In the genomic region with DNA sequence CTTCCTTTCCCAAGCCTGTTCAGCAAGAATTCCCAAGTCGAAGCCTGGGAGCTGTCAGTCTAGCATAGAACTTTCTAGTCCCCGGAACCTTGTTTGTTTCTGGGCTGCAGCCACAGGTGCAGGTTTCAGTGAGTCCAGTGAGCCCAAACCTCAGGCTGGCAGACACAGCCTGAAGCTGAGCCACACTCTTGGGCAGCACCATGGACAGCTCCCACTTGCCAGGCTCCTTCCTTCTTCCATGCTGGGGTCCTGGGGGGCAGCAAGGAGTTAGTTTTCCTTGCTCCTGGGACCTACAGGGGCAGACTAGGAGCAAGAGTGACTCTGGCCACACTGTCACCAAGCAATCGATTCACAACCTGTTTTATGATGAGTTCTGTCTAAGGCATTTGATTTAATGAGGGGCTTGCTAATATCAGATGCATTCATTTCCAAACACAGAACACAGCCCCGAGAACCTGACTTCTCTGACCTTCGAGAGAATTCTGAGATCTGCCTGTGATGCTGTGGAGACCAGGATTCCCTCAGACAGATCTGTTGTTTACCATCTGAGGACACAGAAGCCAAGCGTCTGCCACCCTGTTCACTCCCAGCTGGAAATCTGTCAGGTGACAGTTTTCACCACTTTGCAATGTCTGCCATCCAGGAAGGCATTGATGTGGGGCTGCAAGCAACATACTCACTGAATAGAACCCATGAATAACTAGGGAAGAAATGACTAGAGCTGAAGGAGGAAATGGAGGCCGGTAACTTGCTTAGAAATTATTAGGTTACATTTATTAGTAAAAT, we compare ENCODE assay signal across 9 mouse cellular contexts. TPM values are rescaled to one million over a fixed set of nuclear protein-coding genes. Genes with fewer than 3 reads are reported as not detected.
DNase-seq lines count a peak whose midpoint lies in the region; ATAC-seq lines count a peak whose summit lies in the region.
"Had no signal": no experiment of that assay in that cellular context is flagged by ENCODE, and none has a peak within 500 bp of the region (broad histone marks: within the 10 kb centered on the region; RNA-seq: fewer than 3 reads in every experiment).

No protein-coding gene starts in this region.

- WGBS in liver, embryonic 12.5 days (ENCODE audit: insufficient replicate concordance): 47% methylated on average over 7 of the region's 7 CpGs

- no peaks in the 10 kb centered on the region for H3K27me3 ChIP-seq in liver, embryonic 12.5 days (replicated peaks)
- H3K27me3 ChIP-seq: midbrain, embryonic 12.5 days had no signal

- ATAC-seq in CD4-positive, CD25-positive, alpha-beta regulatory T cell, adult 4 months: no peak
- no peak for ATAC-seq in liver, embryonic 12.5 days
- ATAC-seq in common myeloid progenitor, adult 5-6 weeks (replicated peaks; ENCODE audit: low read depth, poor library complexity, severe bottlenecking): peak; percentile 74
- ATAC-seq in monocyte, adult 5-6 weeks (replicated peaks; ENCODE audit: insufficient number of reproducible peaks, low FRiP score, low TSS enrichment, poor library complexity, severe bottlenecking): no peak

- H3K9ac ChIP-seq in liver, embryonic 12.5 days: no peak overlapping the region
- H3K9ac ChIP-seq: midbrain, embryonic 12.5 days had no signal

- no peak overlapping the region for H3K4me3 ChIP-seq in liver, embryonic 12.5 days
- H3K4me3 ChIP-seq: midbrain, embryonic 12.5 days had no signal

- H3K9me3 ChIP-seq in liver, embryonic 12.5 days (replicated peaks): no peaks in the 10 kb centered on the region
- H3K9me3 ChIP-seq: midbrain, embryonic 12.5 days had no signal

- H3K4me1 ChIP-seq in liver, embryonic 12.5 days: peaks cover 1% of the 10 kb centered on the region; the same call in 1 of the 2 replicates

- H3K4me2 ChIP-seq in liver, embryonic 12.5 days: no peak overlapping the region
- H3K4me2 ChIP-seq: midbrain, embryonic 12.5 days had no signal

- no peak overlapping the region for H3K27ac ChIP-seq in liver, embryonic 12.5 days
- H3K27ac ChIP-seq: midbrain, embryonic 12.5 days had no signal

- H3K36me3 ChIP-seq in liver, embryonic 12.5 days: no peaks in the 10 kb centered on the region

- DNase-seq in CD4-positive, CD25-positive, alpha-beta regulatory T cell, adult 2 months (ENCODE audit: low read depth, low spot score): peak; percentile 60
- peak; percentile 63 for DNase-seq in liver
- DNase-seq in kidney, postnatal 4 days: peak; percentile 88 to 90
- DNase-seq in thymus, postnatal 14 days: peak; percentile 69

RNA-seq across cellular contexts. Expression of a gene that starts 22.6 kb away (rescaled TPM):
- polyA plus RNA-seq in CD4-positive, CD25-positive, alpha-beta regulatory T cell, adult 4 months (2017; shearing (Covaris generic)): 1 to 10 TPM; 1.4 to 2.0 TPM
- polyA plus RNA-seq in liver, embryonic 12.5 days (2016; fragmentation: Nextera tagmentation; extraction: Ambion mirVana): 3.6 and 4.9 TPM in 2 replicates
- total RNA-seq in common myeloid progenitor, adult 5-6 weeks (2017): 8.3 and 13.3 TPM in 2 replicates
- total RNA-seq in monocyte, adult 5-6 weeks (2017): 45.7 to 67.3 TPM (median 62.2 TPM) in 3 replicates

RNA-seq across cellular contexts. Expression of a gene that starts 42.6 kb away (rescaled TPM):
- 10 to 100 TPM; 25.6 to 25.7 TPM for polyA plus RNA-seq in CD4-positive, CD25-positive, alpha-beta regulatory T cell, adult 4 months (2017; shearing (Covaris generic))
- 43.2 and 44.5 TPM in 2 replicates for polyA plus RNA-seq in liver, embryonic 12.5 days (2016; fragmentation: Nextera tagmentation; extraction: Ambion mirVana)
- total RNA-seq in common myeloid progenitor, adult 5-6 weeks (2017): 85.2 and 98.3 TPM in 2 replicates
- 71.6 to 74.0 TPM (median 73.6 TPM) in 3 replicates for total RNA-seq in monocyte, adult 5-6 weeks (2017)

RNA-seq across cellular contexts. Expression of a gene that starts 45.9 kb away (rescaled TPM):
- under 1 TPM; 0.44 to 0.68 TPM for polyA plus RNA-seq in CD4-positive, CD25-positive, alpha-beta regulatory T cell, adult 4 months (2017; shearing (Covaris generic))
- 0.78 and 0.99 TPM in 2 replicates for polyA plus RNA-seq in liver, embryonic 12.5 days (2016; fragmentation: Nextera tagmentation; extraction: Ambion mirVana)
- total RNA-seq in common myeloid progenitor, adult 5-6 weeks (2017): 0.27 and 0.53 TPM in 2 replicates
- total RNA-seq in monocyte, adult 5-6 weeks (2017): 0.10 to 0.68 TPM (median 0.53 TPM) in 3 replicates

RNA-seq across cellular contexts. Expression of a gene that starts 51.2 kb away (rescaled TPM):
- not detected for polyA plus RNA-seq in CD4-positive, CD25-positive, alpha-beta regulatory T cell, adult 4 months (2017; shearing (Covaris generic))
- not detected in 2 replicates for polyA plus RNA-seq in liver, embryonic 12.5 days (2016; fragmentation: Nextera tagmentation; extraction: Ambion mirVana)
- not detected in 2 replicates for total RNA-seq in common myeloid progenitor, adult 5-6 weeks (2017)
- not detected in 3 replicates for total RNA-seq in monocyte, adult 5-6 weeks (2017)
